Mouse (Mus musculus): ENCODE results near the gene Gm9945. TPM values are rescaled to one million over a fixed set of nuclear protein-coding genes. Genes with fewer than 3 reads are reported as not detected.

Gene Gm9945
- total RNA-seq, 2 experiments from 2014 or later: not detected

- intact Hi-C loops (cut with DNase I): no loop called here
- DNase-seq (ENCODE audit: low spot score): no peak
Measured at GRCm38 (mm10) chr11:53458996-53459395, 21.0 kb upstream of the Gm9945 start.

- intact Hi-C loops (cut with DNase I): no loop called here
- no peak for DNase-seq (ENCODE audit: low spot score)
Measured at GRCm38 (mm10) chr11:53460192-53460591, 19.8 kb upstream of the Gm9945 start.

- intact Hi-C loops (cut with DNase I): no loop called here
- no peak for DNase-seq (ENCODE audit: low spot score)
Measured at GRCm38 (mm10) chr11:53461727-53462126, 18.2 kb upstream of the Gm9945 start.

GRCm38 (mm10) chr11:53463551-53464424 lies 16.2 kb upstream of the Gm9945 start:
- DNase-seq (ENCODE audit: low spot score): no peak
- intact Hi-C loops (cut with DNase I): no loop called here

- intact Hi-C loops (cut with DNase I): loop anchor here (2.0 kb wide), 1 partner anchor 224 kb away; no protein-coding TSS in a partner anchor
- peak; percentile 52 for DNase-seq (ENCODE audit: low spot score)
Measured at GRCm38 (mm10) chr11:53466231-53466971, 13.6 kb upstream of the Gm9945 start.

GRCm38 (mm10) chr11:53469294-53469967 lies 10.5 kb upstream of the Gm9945 start:
- DNase-seq (ENCODE audit: low spot score): no peak
- intact Hi-C loops (cut with DNase I): loop anchor here (1.0 kb wide), 1 partner anchor 159 kb away; no protein-coding TSS in a partner anchor

GRCm38 (mm10) chr11:53469968-53470695 lies 9.8 kb upstream of the Gm9945 start, which contains the start of gene Gm9837:
Gm9837 (minus strand) TSS chr11:53470479.
- peak; percentile 78 for DNase-seq (ENCODE audit: low spot score)
- intact Hi-C loops (cut with DNase I): loop anchor here (1.0 to 5.0 kb wide), 4 partner anchors 42 to 267 kb away; no protein-coding TSS in a partner anchor

GRCm38 (mm10) chr11:53472709-53473108 lies 7.3 kb upstream of the Gm9945 start:
- no peak for DNase-seq (ENCODE audit: low spot score)
- intact Hi-C loops (cut with DNase I): loop anchor here (5.0 kb wide), 2 partner anchors 40 to 110 kb away; no protein-coding TSS in a partner anchor

GRCm38 (mm10) chr11:53475620-53476019 lies 4.3 kb upstream of the Gm9945 start:
- intact Hi-C loops (cut with DNase I): no loop called here
- DNase-seq (ENCODE audit: low spot score): no peak

- intact Hi-C loops (cut with DNase I): no loop called here
Measured at GRCm38 (mm10) chr11:53477833-53478232, 2.1 kb upstream of the Gm9945 start.

GRCm38 (mm10) chr11:53478383-53479170 lies 1.4 kb upstream of the Gm9945 start:
- intact Hi-C loops (cut with DNase I): no loop called here
- no peak for DNase-seq (ENCODE audit: low spot score)

More at GRCm38 (mm10) chr11:53477833-53478232, 2.1 kb upstream of the Gm9945 start:
- no peak for DNase-seq (ENCODE audit: low spot score)

GRCm38 (mm10) chr11:53479171-53479782 lies 689 bp upstream of the Gm9945 start:
- DNase-seq (ENCODE audit: low spot score): no peak
- intact Hi-C loops (cut with DNase I): no loop called here

- intact Hi-C loops (cut with DNase I): no loop called here
- no peak for DNase-seq (ENCODE audit: low spot score)
Measured at GRCm38 (mm10) chr11:53481088-53481730, 1.2 kb downstream of the Gm9945 start.

- DNase-seq (ENCODE audit: low spot score): no peak
- intact Hi-C loops (cut with DNase I): no loop called here
Measured at GRCm38 (mm10) chr11:53483159-53483891, 3.4 kb downstream of the Gm9945 start.

GRCm38 (mm10) chr11:53485719-53486118 lies 5.8 kb downstream of the Gm9945 start:
- no peak for DNase-seq (ENCODE audit: low spot score)
- intact Hi-C loops (cut with DNase I): no loop called here

- no peak for DNase-seq (ENCODE audit: low spot score)
- intact Hi-C loops (cut with DNase I): no loop called here
Measured at GRCm38 (mm10) chr11:53486351-53486750, 6.4 kb downstream of the Gm9945 start.

All from heart, postnatal 25 days (tissue).